8 mouse cellular contexts compared by ENCODE assay signal in genomic region chr6:9083851-9084250, GRCm38 (mm10).
"Had no signal": no experiment of that assay in that cellular context is flagged by ENCODE, and none has a peak within 500 bp of the region (broad histone marks: within the 10 kb centered on the region; RNA-seq: fewer than 3 reads in every experiment).

No protein-coding gene starts in this region.

- ATAC-seq: midbrain, embryonic 16.5 days had no signal

- DNase-seq: kidney, postnatal 14 days; lung, adult 18-20 months; retina, postnatal 1 day; right cerebral cortex, postnatal 4 days; spleen, adult 18-20 months; thymus, adult 2 months; thymus, postnatal 25 days had no signal
